Mouse (Mus musculus) large intestine, adult 2 months (tissue): ENCODE results near the gene Eif2b5. TPM values are rescaled to one million over a fixed set of nuclear protein-coding genes. Genes with fewer than 3 reads are reported as not detected.
"Not testable (repeated sequence)": the region's sequence is repeated elsewhere in the genome, so short reads cannot be mapped to it uniquely, and the experiment has no call there.

Experiments
- DNase-seq: peaks from one replicate; pipeline ENCODE4 v3.0.0-alpha.2; 2012; ENCODE audit warnings: low read depth, low spot score
- WGBS: fragments of 180-500 bp; shearing (Covaris S2); methylation state at CpG from one replicate; pipeline ENCODE4 v1.1.7; 2018; 5-methylcytosine and 5-hydroxymethylcytosine counted together
- polyA plus RNA-seq: library from polyadenylated mRNA; depleted of rRNA; stranded (reverse); fragments of >200 nt; gene quantifications from 2 replicates; pipeline ENCODE4 v1.2.3, GENCODE M21; 2012; rRNA removed

Gene Eif2b5
- polyA plus RNA-seq, result 28.8 and 30.9 TPM in 2 replicates

- DNase-seq, result peak; percentile 87
- WGBS, result under 1% methylated on average over 49 of the region's 49 CpGs
These were observed at the start of gene Eif2b5 for GRCm38 (mm10) chr16:20498677-20499475. Gene Eif2b5, plus strand, starts transcription at chr16:20498817.

GRCm38 (mm10) chr16:20451774-20452173, 46.8 kb upstream of the Eif2b5 start:
- DNase-seq, result peak; percentile 40
- 17% methylated on average over 6 of the region's 6 CpGs for WGBS

GRCm38 (mm10) chr16:20454155-20454654, 44.4 kb upstream of the Eif2b5 start:
- no peak for DNase-seq
- WGBS, result 91% methylated on average over 6 of the region's 6 CpGs

- 3% methylated on average over 1 of the region's 1 CpGs for WGBS
- DNase-seq, result no peak
These were observed 42.5 kb upstream of the Eif2b5 start for GRCm38 (mm10) chr16:20456106-20456505.

GRCm38 (mm10) chr16:20458736-20459135, 39.9 kb upstream of the Eif2b5 start:
- DNase-seq, result not testable (repeated sequence)
- WGBS, result 93% methylated on average over 5 of the region's 5 CpGs

- no peak for DNase-seq
These were observed 33.9 kb upstream of the Eif2b5 start for GRCm38 (mm10) chr16:20464725-20465124.

GRCm38 (mm10) chr16:20470981-20471380, 27.6 kb upstream of the Eif2b5 start:
- DNase-seq, result no peak
- 93% methylated on average over 2 of the region's 2 CpGs for WGBS

GRCm38 (mm10) chr16:20471686-20472085, 26.9 kb upstream of the Eif2b5 start:
- no peak for DNase-seq
- 53% methylated on average over 1 of the region's 1 CpGs for WGBS

GRCm38 (mm10) chr16:20473748-20474147, 24.9 kb upstream of the Eif2b5 start:
- DNase-seq, result no peak
- 89% methylated on average over 1 of the region's 1 CpGs for WGBS

GRCm38 (mm10) chr16:20474211-20474610, 24.4 kb upstream of the Eif2b5 start:
- 75% methylated on average over 8 of the region's 8 CpGs for WGBS
- DNase-seq, result no peak

GRCm38 (mm10) chr16:20474786-20475185, 23.8 kb upstream of the Eif2b5 start:
- 79% methylated on average over 6 of the region's 6 CpGs for WGBS
- no peak for DNase-seq

- 71% methylated on average over 1 of the region's 1 CpGs for WGBS
- no peak for DNase-seq
These were observed 23.3 kb upstream of the Eif2b5 start for GRCm38 (mm10) chr16:20475335-20475734.

- WGBS, result 36% methylated on average over 1 of the region's 1 CpGs
- no peak for DNase-seq
These were observed 21.8 kb upstream of the Eif2b5 start for GRCm38 (mm10) chr16:20476857-20477256.

GRCm38 (mm10) chr16:20477270-20477669, 21.3 kb upstream of the Eif2b5 start:
- WGBS, result 60% methylated on average over 3 of the region's 3 CpGs
- no peak for DNase-seq

- no peak for DNase-seq
- 60% methylated on average over 2 of the region's 2 CpGs for WGBS
These were observed 20.1 kb upstream of the Eif2b5 start for GRCm38 (mm10) chr16:20478504-20478903.

GRCm38 (mm10) chr16:20479026-20479760, 19.4 kb upstream of the Eif2b5 start:
- WGBS, result 79% methylated on average over 12 of the region's 12 CpGs
- not testable (repeated sequence) for DNase-seq

GRCm38 (mm10) chr16:20480115-20480514, 18.5 kb upstream of the Eif2b5 start:
- no peak for DNase-seq

GRCm38 (mm10) chr16:20481746-20482145, 16.9 kb upstream of the Eif2b5 start:
- WGBS, result 54% methylated on average over 2 of the region's 2 CpGs
- no peak for DNase-seq

More at GRCm38 (mm10) chr16:20480115-20480514, 18.5 kb upstream of the Eif2b5 start:
- 39% methylated on average over 3 of the region's 3 CpGs for WGBS

GRCm38 (mm10) chr16:20483716-20484115, 14.9 kb upstream of the Eif2b5 start:
- DNase-seq, result not testable (repeated sequence)
- WGBS, result 85% methylated on average over 7 of the region's 7 CpGs

- WGBS, result 57% methylated on average over 4 of the region's 4 CpGs
- DNase-seq, result no peak
These were observed 13.6 kb upstream of the Eif2b5 start for GRCm38 (mm10) chr16:20485061-20485460.

GRCm38 (mm10) chr16:20486048-20486447, 12.6 kb upstream of the Eif2b5 start:
- WGBS, result 56% methylated on average over 3 of the region's 3 CpGs
- no peak for DNase-seq
